Mouse (Mus musculus) heart, embryonic 12.5 days (tissue): ENCODE data around the gene Socs7. TPM values are rescaled to one million over a fixed set of nuclear protein-coding genes. Genes with fewer than 3 reads are reported as not detected.

Source experiments
- ATAC-seq: fragments of 200-750 bp; cut with Nextera tagmentation; 2 replicates; pipeline ENCODE4 v1.8.0; 2017; ENCODE audit warnings: moderate TSS enrichment, moderate library complexity; ENCODE audit not compliant: insufficient number of reproducible peaks, low FRiP score
- H3K27ac ChIP-seq: fragments of 300-500 bp; sonication (generic); 2 replicates; pipeline ENCODE4 v1.5.1; 2016; ENCODE audit warnings: mild to moderate bottlenecking, moderate library complexity; ENCODE audit not compliant: poor library complexity, severe bottlenecking
- H3K27me3 ChIP-seq: fragments of 300-500 bp; sonication (generic); replicated peaks from 2 replicates; pipeline ENCODE4 v1.6.1; 2016; ENCODE audit warnings: mild to moderate bottlenecking, moderate library complexity
- H3K36me3 ChIP-seq: fragments of 300-500 bp; sonication (generic); 2 replicates; pipeline ENCODE4 v1.6.1; 2016; ENCODE audit warnings: mild to moderate bottlenecking, moderate library complexity
- H3K4me1 ChIP-seq: fragments of 300-500 bp; sonication (generic); replicated peaks from 2 replicates; pipeline ENCODE4 v1.6.1; 2016; ENCODE audit warnings: mild to moderate bottlenecking
- H3K4me2 ChIP-seq: fragments of 300-500 bp; sonication (generic); 2 replicates; pipeline ENCODE4 v1.6.1; 2016; ENCODE audit warnings: mild to moderate bottlenecking, moderate library complexity
- H3K4me3 ChIP-seq: fragments of 300-500 bp; sonication (generic); 2 replicates; pipeline ENCODE4 v1.5.1; 2016; ENCODE audit warnings: mild to moderate bottlenecking
- H3K9ac ChIP-seq: fragments of 300-500 bp; sonication (generic); 2 replicates; pipeline ENCODE4 v1.6.1; 2016; ENCODE audit warnings: mild to moderate bottlenecking, moderate library complexity
- H3K9me3 ChIP-seq: fragments of 300-500 bp; sonication (generic); replicated peaks from 2 replicates; pipeline ENCODE4 v1.6.1; 2016; ENCODE audit warnings: mild to moderate bottlenecking, moderate library complexity
- WGBS: fragments of 180-500 bp; shearing (Covaris S2); methylation state at CpG from one replicate; pipeline ENCODE4 v1.1.7; 2016; 5-methylcytosine and 5-hydroxymethylcytosine counted together
- polyA plus RNA-seq: library from polyadenylated mRNA; unstranded; fragments of >200 nt; fragmentation: Nextera tagmentation; extraction: Ambion mirVana; gene quantifications from 2 replicates; pipeline ENCODE4 v1.2.1, GENCODE M21; 2016

The Socs7 gene
- polyA plus RNA-seq, 1 experiment from 2014 or later: 5.4 TPM

- no peak for ATAC-seq
- no peak overlapping the region for H3K9ac ChIP-seq
- no peaks in the 10 kb centered on the region for H3K27me3 ChIP-seq
- H3K27ac ChIP-seq: 0 out of 2 replicates have a peak overlapping the region, but pooled peaks have one; percentile 15
- H3K9me3 ChIP-seq: no peaks in the 10 kb centered on the region
- H3K4me3 ChIP-seq: no peak overlapping the region
- H3K36me3 ChIP-seq: peaks cover 4% of the 10 kb centered on the region; the same call in 1 of the 2 replicates
- peaks cover 70% of the 10 kb centered on the region for H3K4me1 ChIP-seq
- 64% methylated on average over 5 of the region's 5 CpGs for WGBS
- no peak overlapping the region for H3K4me2 ChIP-seq
These were observed 57.2 kb downstream of the Socs7 start for GRCm38 (mm10) chr11:97419540-97419900.

GRCm38 (mm10) chr11:97422507-97422906 is 60.2 kb downstream of the Socs7 start:
- peaks cover 63% of the 10 kb centered on the region for H3K4me1 ChIP-seq
- H3K4me2 ChIP-seq: no peak overlapping the region
- H3K27ac ChIP-seq: peak overlapping the region; percentile 51
- H3K4me3 ChIP-seq: no peak overlapping the region
- H3K9ac ChIP-seq: peak overlapping the region; percentile 21
- H3K36me3 ChIP-seq: peaks cover 7% of the 10 kb centered on the region; the same call in 1 of the 2 replicates
- H3K9me3 ChIP-seq: no peaks in the 10 kb centered on the region
- WGBS: 34% methylated on average over 4 of the region's 4 CpGs
- no peak for ATAC-seq
- no peaks in the 10 kb centered on the region for H3K27me3 ChIP-seq

- peaks cover 63% of the 10 kb centered on the region for H3K4me1 ChIP-seq
- ATAC-seq: no peak
- peaks cover 7% of the 10 kb centered on the region; the same call in 1 of the 2 replicates for H3K36me3 ChIP-seq
- no peaks in the 10 kb centered on the region for H3K9me3 ChIP-seq
- H3K4me2 ChIP-seq: 0 out of 2 replicates have a peak overlapping the region, but pooled peaks have one; percentile 14
- H3K9ac ChIP-seq: peak overlapping the region; percentile 20; the same call in 1 of the 2 replicates
- H3K27me3 ChIP-seq: no peaks in the 10 kb centered on the region
- 26% methylated on average over 5 of the region's 5 CpGs for WGBS
- no peak overlapping the region for H3K4me3 ChIP-seq
- peak overlapping the region; percentile 72 for H3K27ac ChIP-seq
These were observed 61.8 kb downstream of the Socs7 start for GRCm38 (mm10) chr11:97424092-97424692.

GRCm38 (mm10) chr11:97424802-97425201 is 62.5 kb downstream of the Socs7 start:
- Histone ChIP-seq H3K4me3 (no peak overlapping the region), H3K4me1 (peaks cover 63% of the 10 kb centered on the region), H3K27ac (peak overlapping the region; percentile 72), H3K36me3 (peaks cover 7% of the 10 kb centered on the region; the same call in 1 of the 2 replicates), H3K9ac (no peak overlapping the region; the same call in 1 of the 2 replicates), H3K9me3 (no peaks in the 10 kb centered on the region), H3K27me3 (no peaks in the 10 kb centered on the region), H3K4me2 (no peak overlapping the region)
- WGBS: 54% methylated on average over 3 of the region's 3 CpGs
- no peak for ATAC-seq

GRCm38 (mm10) chr11:97427794-97428725 is 65.7 kb downstream of the Socs7 start:
- peak; percentile 88 for ATAC-seq
- H3K4me3 ChIP-seq: peak overlapping the region; percentile 51
- H3K4me2 ChIP-seq: peak overlapping the region; percentile 84
- under 1% methylated on average over 32 of the region's 32 CpGs for WGBS
- no peaks in the 10 kb centered on the region for H3K27me3 ChIP-seq
- H3K27ac ChIP-seq: peak overlapping the region; percentile 96
- no peaks in the 10 kb centered on the region for H3K9me3 ChIP-seq
- H3K9ac ChIP-seq: peak overlapping the region; percentile 70
- H3K36me3 ChIP-seq: peaks cover 10% of the 10 kb centered on the region; the same call in 1 of the 2 replicates
- peaks cover 68% of the 10 kb centered on the region for H3K4me1 ChIP-seq

- peak overlapping the region; percentile 84 for H3K4me2 ChIP-seq
- H3K9me3 ChIP-seq: no peaks in the 10 kb centered on the region
- H3K27me3 ChIP-seq: no peaks in the 10 kb centered on the region
- WGBS: 22% methylated on average over 4 of the region's 4 CpGs
- peak overlapping the region; percentile 96 for H3K27ac ChIP-seq
- H3K4me3 ChIP-seq: peak overlapping the region; percentile 51
- peak overlapping the region; percentile 47 for H3K9ac ChIP-seq
- ATAC-seq: peak; percentile 13; the same call in 1 of the 2 replicates
- H3K4me1 ChIP-seq: peaks cover 65% of the 10 kb centered on the region
- H3K36me3 ChIP-seq: peaks cover 10% of the 10 kb centered on the region; the same call in 1 of the 2 replicates
These were observed 66.4 kb downstream of the Socs7 start for GRCm38 (mm10) chr11:97428726-97429077.

- WGBS: 67% methylated on average over 8 of the region's 8 CpGs
- H3K9me3 ChIP-seq: no peaks in the 10 kb centered on the region
- no peak for ATAC-seq
- no peak overlapping the region for H3K4me3 ChIP-seq
- H3K27ac ChIP-seq: peak overlapping the region; percentile 96
- peak overlapping the region; percentile 44; the same call in 1 of the 2 replicates for H3K9ac ChIP-seq
- no peaks in the 10 kb centered on the region for H3K27me3 ChIP-seq
- H3K4me1 ChIP-seq: peaks cover 58% of the 10 kb centered on the region
- H3K4me2 ChIP-seq: no peak overlapping the region
- H3K36me3 ChIP-seq: peaks cover 10% of the 10 kb centered on the region; the same call in 1 of the 2 replicates
These were observed 67.3 kb downstream of the Socs7 start for GRCm38 (mm10) chr11:97429615-97430014.

- Histone ChIP-seq H3K36me3 (0 out of 2 replicates have a peak, but pooled peaks cover 7% of the 10 kb centered on the region), H3K4me3 (no peak overlapping the region), H3K9me3 (no peaks in the 10 kb centered on the region), H3K9ac (no peak overlapping the region), H3K27me3 (no peaks in the 10 kb centered on the region), H3K4me2 (no peak overlapping the region), H3K27ac (no peak overlapping the region), H3K4me1 (peaks cover 75% of the 10 kb centered on the region)
- ATAC-seq: no peak
- WGBS: 13% methylated on average over 3 of the region's 3 CpGs
These were observed 69.7 kb downstream of the Socs7 start for GRCm38 (mm10) chr11:97432015-97432414.

GRCm38 (mm10) chr11:97432983-97433539 is 70.7 kb downstream of the Socs7 start:
- H3K27me3 ChIP-seq: no peaks in the 10 kb centered on the region
- no peak for ATAC-seq
- H3K4me2 ChIP-seq: no peak overlapping the region
- no peak overlapping the region for H3K9ac ChIP-seq
- 0 out of 2 replicates have a peak, but pooled peaks cover 7% of the 10 kb centered on the region for H3K36me3 ChIP-seq
- H3K27ac ChIP-seq: 0 out of 2 replicates have a peak overlapping the region, but pooled peaks have one; percentile 3
- peaks cover 75% of the 10 kb centered on the region for H3K4me1 ChIP-seq
- no peak overlapping the region for H3K4me3 ChIP-seq
- WGBS: 69% methylated on average over 8 of the region's 8 CpGs
- no peaks in the 10 kb centered on the region for H3K9me3 ChIP-seq

GRCm38 (mm10) chr11:97434121-97434520 is 71.8 kb downstream of the Socs7 start:
- no peak overlapping the region for H3K9ac ChIP-seq
- 0 out of 2 replicates have a peak, but pooled peaks cover 7% of the 10 kb centered on the region for H3K36me3 ChIP-seq
- H3K4me2 ChIP-seq: no peak overlapping the region
- H3K4me1 ChIP-seq: peaks cover 76% of the 10 kb centered on the region
- 78% methylated on average over 8 of the region's 8 CpGs for WGBS
- no peak for ATAC-seq
- no peaks in the 10 kb centered on the region for H3K9me3 ChIP-seq
- no peaks in the 10 kb centered on the region for H3K27me3 ChIP-seq
- no peak overlapping the region for H3K4me3 ChIP-seq
- no peak overlapping the region for H3K27ac ChIP-seq
